Mouse (Mus musculus) liver, embryonic 15.5 days (tissue): ENCODE measurements around the gene Selenot. TPM values are rescaled to one million over a fixed set of nuclear protein-coding genes. Genes with fewer than 3 reads are reported as not detected.

ENCODE experiments used
- ATAC-seq: fragments of 200-750 bp; cut with Nextera tagmentation; 2 replicates; pipeline ENCODE4 v1.8.0; 2017; ENCODE audit warnings: moderate number of reproducible peaks, mild to moderate bottlenecking, moderate library complexity; ENCODE audit not compliant: insufficient read depth
- H3K27ac ChIP-seq: fragments of 300-500 bp; sonication (generic); replicated peaks from 2 replicates; pipeline ENCODE4 v1.5.1; 2015; ENCODE audit warnings: mild to moderate bottlenecking, inconsistent platforms
- H3K27me3 ChIP-seq: fragments of 300-500 bp; sonication (generic); 2 replicates; pipeline ENCODE4 v1.6.1; 2015; ENCODE audit warnings: mild to moderate bottlenecking, inconsistent platforms
- H3K36me3 ChIP-seq: fragments of 300-500 bp; sonication (generic); replicated peaks from 2 replicates; pipeline ENCODE4 v1.6.1; 2015; ENCODE audit warnings: moderate library complexity, mild to moderate bottlenecking, inconsistent platforms
- H3K4me1 ChIP-seq: fragments of 300-500 bp; sonication (generic); replicated peaks from 2 replicates; pipeline ENCODE4 v1.6.1; 2015; ENCODE audit warnings: inconsistent platforms
- H3K4me2 ChIP-seq: fragments of 300-500 bp; sonication (generic); 2 replicates; pipeline ENCODE4 v1.6.1; 2015; ENCODE audit warnings: moderate library complexity, mild to moderate bottlenecking, inconsistent platforms
- H3K4me3 ChIP-seq: fragments of 300-500 bp; sonication (generic); replicated peaks from 2 replicates; pipeline ENCODE4 v1.5.1; 2015; ENCODE audit warnings: mild to moderate bottlenecking, inconsistent platforms
- H3K9ac ChIP-seq: fragments of 300-500 bp; sonication (generic); 2 replicates; pipeline ENCODE4 v1.6.1; 2015; ENCODE audit warnings: moderate library complexity, mild to moderate bottlenecking, inconsistent platforms
- H3K9me3 ChIP-seq: fragments of 300-500 bp; sonication (generic); replicated peaks from 2 replicates; pipeline ENCODE4 v1.6.1; 2016; ENCODE audit warnings: inconsistent platforms
- WGBS: fragments of 180-500 bp; shearing (Covaris S2); methylation state at CpG from one replicate; pipeline ENCODE4 v1.1.7; 2015; ENCODE audit warnings: mixed read lengths; ENCODE audit not compliant: insufficient replicate concordance; 5-methylcytosine and 5-hydroxymethylcytosine counted together
- polyA plus RNA-seq: library from polyadenylated mRNA; unstranded; fragments of >200 nt; fragmentation: Nextera tagmentation; extraction: Ambion mirVana; gene quantifications from 2 replicates; pipeline ENCODE4 v1.2.1, GENCODE M21; 2015

Gene Selenot
- 10.5 and 10.6 TPM in 2 replicates for polyA plus RNA-seq

GRCm38 (mm10) chr3:58576137-58577066, at the start of gene Selenot:
TSS of gene Selenot (plus strand) at chr3:58576636.
- peak within 1 kb of the TSS; percentile 63 for H3K4me2 ChIP-seq
- peak; percentile 88 for ATAC-seq
- 1% methylated on average over 59 of the region's 59 CpGs for WGBS
- H3K4me3 ChIP-seq: peak within 1 kb of the TSS; percentile 96
- peak within 1 kb of the TSS; percentile 100 for H3K9ac ChIP-seq
- peak within 1 kb of the TSS; percentile 97 for H3K27ac ChIP-seq
- H3K27me3 ChIP-seq: no peaks in the 10 kb centered on the region
- peaks cover 19% of the 10 kb centered on the region for H3K4me1 ChIP-seq
- H3K36me3 ChIP-seq: peaks cover 15% of the 10 kb centered on the region
- H3K9me3 ChIP-seq: no peaks in the 10 kb centered on the region

- Histone ChIP-seq H3K36me3 (peaks cover 49% of the 10 kb centered on the region), H3K9me3 (no peaks in the 10 kb centered on the region), H3K27me3 (no peaks in the 10 kb centered on the region), H3K4me3 (no peak overlapping the region), H3K4me1 (no peaks in the 10 kb centered on the region), H3K4me2 (no peak overlapping the region), H3K9ac (no peak overlapping the region), H3K27ac (no peak overlapping the region)
- 77% methylated on average over 3 of the region's 3 CpGs for WGBS
- ATAC-seq: no peak
Measured at GRCm38 (mm10) chr3:58536573-58536972, 39.9 kb upstream of the Selenot start.

- Histone ChIP-seq H3K36me3 (peaks cover 83% of the 10 kb centered on the region), H3K4me3 (no peak overlapping the region), H3K27ac (no peak overlapping the region), H3K9ac (no peak overlapping the region), H3K27me3 (no peaks in the 10 kb centered on the region), H3K9me3 (no peaks in the 10 kb centered on the region), H3K4me2 (no peak overlapping the region), H3K4me1 (no peaks in the 10 kb centered on the region)
- no peak for ATAC-seq
- WGBS: 62% methylated on average over 1 of the region's 1 CpGs
Measured at GRCm38 (mm10) chr3:58552001-58552811, 24.2 kb upstream of the Selenot start.

GRCm38 (mm10) chr3:58556649-58557048, 19.8 kb upstream of the Selenot start:
- Histone ChIP-seq H3K27me3 (no peaks in the 10 kb centered on the region), H3K27ac (no peak overlapping the region), H3K9ac (no peak overlapping the region), H3K9me3 (no peaks in the 10 kb centered on the region), H3K4me3 (no peak overlapping the region), H3K4me1 (no peaks in the 10 kb centered on the region), H3K4me2 (no peak overlapping the region), H3K36me3 (peaks cover 56% of the 10 kb centered on the region)
- no peak for ATAC-seq
- WGBS: 63% methylated on average over 7 of the region's 7 CpGs

GRCm38 (mm10) chr3:58559887-58560286, 16.5 kb upstream of the Selenot start:
- Histone ChIP-seq H3K36me3 (peaks cover 28% of the 10 kb centered on the region), H3K27me3 (no peaks in the 10 kb centered on the region), H3K4me1 (no peaks in the 10 kb centered on the region), H3K9ac (no peak overlapping the region), H3K27ac (no peak overlapping the region), H3K9me3 (no peaks in the 10 kb centered on the region), H3K4me3 (no peak overlapping the region), H3K4me2 (no peak overlapping the region)
- no peak for ATAC-seq
- WGBS: 42% methylated on average over 2 of the region's 2 CpGs

GRCm38 (mm10) chr3:58561437-58561836, 15.0 kb upstream of the Selenot start:
- WGBS: 68% methylated on average over 2 of the region's 2 CpGs
- H3K27me3 ChIP-seq: no peaks in the 10 kb centered on the region
- no peaks in the 10 kb centered on the region for H3K4me1 ChIP-seq
- ATAC-seq: no peak
- H3K4me3 ChIP-seq: no peak overlapping the region
- no peaks in the 10 kb centered on the region for H3K9me3 ChIP-seq
- peaks cover 13% of the 10 kb centered on the region for H3K36me3 ChIP-seq
- H3K9ac ChIP-seq: no peak overlapping the region
- H3K27ac ChIP-seq: no peak overlapping the region
- H3K4me2 ChIP-seq: no peak overlapping the region

- no peak for ATAC-seq
Measured at GRCm38 (mm10) chr3:58570821-58571220, 5.6 kb upstream of the Selenot start.

GRCm38 (mm10) chr3:58577067-58577503, 649 bp downstream of the Selenot start:
- under 1% methylated on average over 36 of the region's 36 CpGs for WGBS
- peak; percentile 86 for ATAC-seq
- peaks cover 15% of the 10 kb centered on the region for H3K36me3 ChIP-seq

More at GRCm38 (mm10) chr3:58570821-58571220, 5.6 kb upstream of the Selenot start:
- no peaks in the 10 kb centered on the region for H3K36me3 ChIP-seq
- no peaks in the 10 kb centered on the region for H3K27me3 ChIP-seq
- H3K9me3 ChIP-seq: no peaks in the 10 kb centered on the region
- no peak overlapping the region for H3K27ac ChIP-seq
- no peaks in the 10 kb centered on the region for H3K4me1 ChIP-seq
- WGBS: 73% methylated on average over 3 of the region's 3 CpGs
- no peak overlapping the region for H3K4me2 ChIP-seq
- H3K4me3 ChIP-seq: no peak overlapping the region
- H3K9ac ChIP-seq: no peak overlapping the region

GRCm38 (mm10) chr3:58577506-58578050, 1.1 kb downstream of the Selenot start:
- Histone ChIP-seq H3K36me3 (peaks cover 15% of the 10 kb centered on the region), H3K4me1 (peaks cover 30% of the 10 kb centered on the region), H3K9ac (peak overlapping the region; percentile 100), H3K9me3 (no peaks in the 10 kb centered on the region), H3K4me3 (peak overlapping the region; percentile 96), H3K27ac (peak overlapping the region; percentile 97), H3K4me2 (peak overlapping the region; percentile 63), H3K27me3 (no peaks in the 10 kb centered on the region)
- WGBS: 21% methylated on average over 8 of the region's 8 CpGs
- ATAC-seq: no peak

More at GRCm38 (mm10) chr3:58577067-58577503, 649 bp downstream of the Selenot start:
- H3K27me3 ChIP-seq: no peaks in the 10 kb centered on the region
- H3K27ac ChIP-seq: peak overlapping the region; percentile 97
- peaks cover 25% of the 10 kb centered on the region for H3K4me1 ChIP-seq
- H3K4me3 ChIP-seq: peak overlapping the region; percentile 96
- no peaks in the 10 kb centered on the region for H3K9me3 ChIP-seq
- peak overlapping the region; percentile 100 for H3K9ac ChIP-seq
- peak overlapping the region; percentile 63 for H3K4me2 ChIP-seq

- H3K4me2 ChIP-seq: no peak overlapping the region
- no peak for ATAC-seq
- no peaks in the 10 kb centered on the region for H3K9me3 ChIP-seq
- 66% methylated on average over 4 of the region's 4 CpGs for WGBS
- no peak overlapping the region for H3K9ac ChIP-seq
- no peaks in the 10 kb centered on the region for H3K27me3 ChIP-seq
- peaks cover 25% of the 10 kb centered on the region for H3K36me3 ChIP-seq
- no peak overlapping the region for H3K27ac ChIP-seq
- H3K4me1 ChIP-seq: peaks cover 40% of the 10 kb centered on the region
- H3K4me3 ChIP-seq: no peak overlapping the region
Measured at GRCm38 (mm10) chr3:58581530-58581929, 5.1 kb downstream of the Selenot start.
